Mouse (Mus musculus) ES-E14 (cell line): ENCODE results near the gene Armc12. TPM values are rescaled to one million over a fixed set of nuclear protein-coding genes. Genes with fewer than 3 reads are reported as not detected.

Experiments used
- DNase-seq: peaks from one replicate; pipeline ENCODE4 v3.0.0-alpha.2; 2013; ENCODE audit warnings: low read depth, low spot score
- H3K27ac ChIP-seq: 2 replicates; pipeline ENCODE4 v1.5.1; 2012; ENCODE audit warnings: low read depth, mild to moderate bottlenecking, low read length, moderate library complexity, mixed read lengths; ENCODE audit not compliant: poor library complexity, insufficient read depth, severe bottlenecking
- H3K36me3 ChIP-seq: 2 replicates; pipeline ENCODE4 v1.6.1; 2012; ENCODE audit warnings: mild to moderate bottlenecking, low read length, moderate library complexity, mixed read lengths; ENCODE audit not compliant: control insufficient read depth, poor library complexity, insufficient read depth, severe bottlenecking
- H3K4me1 ChIP-seq, 2 experiments: fragments of 150-350 bp in 1 of 2; sonication (generic) in 1 of 2; 2 replicates each; pipeline ENCODE4 v1.6.1; 2012; ENCODE audit warnings: low read length in 2 of 2, mild to moderate bottlenecking in 1 of 2, mixed read lengths in 1 of 2; ENCODE audit not compliant: control insufficient read depth in 2 of 2, insufficient read depth in 2 of 2, poor library complexity in 1 of 2
- H3K4me3 ChIP-seq, 2 experiments: fragments of 150-350 bp in 1 of 2; sonication (generic) in 1 of 2; 2 replicates each; pipeline ENCODE4 v1.5.1; 2012; ENCODE audit warnings: low read length in 2 of 2, low read depth in 1 of 2, mild to moderate bottlenecking in 1 of 2, mixed read lengths in 1 of 2; ENCODE audit not compliant: insufficient read depth in 1 of 2, poor library complexity in 1 of 2, severe bottlenecking in 1 of 2
- H3K9ac ChIP-seq: 2 replicates; pipeline ENCODE4 v1.6.1; 2012; ENCODE audit warnings: low read depth, mild to moderate bottlenecking, low read length, mixed read lengths; ENCODE audit not compliant: poor library complexity, insufficient read depth, severe bottlenecking
- H3K9me3 ChIP-seq: fragments of 150-350 bp; sonication (generic); 2 replicates; pipeline ENCODE4 v1.6.1; 2012; ENCODE audit warnings: low read depth, mild to moderate bottlenecking, low read length; ENCODE audit not compliant: control insufficient read depth, insufficient read depth
- CHD2 ChIP-seq: IDR thresholded peaks from 2 replicates; pipeline ENCODE4 v1.6.1; 2014; ENCODE audit warnings: mild to moderate bottlenecking, low read depth, low read length, inconsistent platforms
- HCFC1 ChIP-seq: IDR thresholded peaks from 2 replicates; pipeline ENCODE4 v1.6.1; 2012; ENCODE audit warnings: low read length, inconsistent platforms, borderline replicate concordance; ENCODE audit not compliant: insufficient read depth
- MAFK ChIP-seq: IDR thresholded peaks from 2 replicates; pipeline ENCODE4 v1.6.1; 2014; ENCODE audit warnings: mild to moderate bottlenecking, low read depth, low read length, inconsistent platforms; ENCODE audit not compliant: insufficient read depth
- ZC3H11A ChIP-seq: IDR thresholded peaks from 2 replicates; pipeline ENCODE4 v1.6.1; 2012; ENCODE audit warnings: low read depth, mild to moderate bottlenecking, inconsistent platforms, low read length, borderline replicate concordance
- ZNF384 ChIP-seq: IDR thresholded peaks from 2 replicates; pipeline ENCODE4 v1.6.1; 2012; ENCODE audit warnings: low read depth, low read length, inconsistent platforms
- in situ Hi-C, 2 experiments: fragments of 600-800 bp; cut with MboI; formaldehyde crosslinking; loops; one replicate each; pipeline ENCODE4 v1.15.1; 2025; ENCODE audit warnings: low sequenced_read_pairs in 2 of 2, inconsistent platforms in 1 of 2; ENCODE audit not compliant: unreplicated experiment in 2 of 2
- total RNA-seq: library from RNA; depleted of rRNA; stranded (reverse); fragments of 300-350 nt; gene quantifications from 2 replicates; pipeline ENCODE4 v1.2.3, GENCODE M21; 2012

The Armc12 gene
- total RNA-seq, 1 experiment = not detected

- Histone ChIP-seq H3K36me3 (no peaks in the 10 kb centered on the region), H3K4me1 (peaks cover 0 to 20% of the 10 kb centered on the region in 2 experiments; a peak in 2 of 4 replicates), H3K27ac (no peak overlapping the region), H3K9ac (no peak overlapping the region), H3K4me3 (no peak overlapping the region), H3K9me3 (no peaks in the 10 kb centered on the region)
- in situ Hi-C loops = no loop called here
- TF ChIP-seq HCFC1 (no peak), ZC3H11A (no peak), CHD2 (no peak), ZNF384 (no peak), MAFK (no peak)
- no peak for DNase-seq
Measured at GRCm38 (mm10) chr17:28521071-28521726, 9.4 kb upstream of the Armc12 start.

GRCm38 (mm10) chr17:28521920-28522319 is 8.7 kb upstream of the Armc12 start:
- peak overlapping the region in 1 of 2 experiments; percentile 71; a peak in 1 of 4 replicates for H3K4me3 ChIP-seq
- in situ Hi-C loops = no loop called here
- H3K27ac ChIP-seq = no peak overlapping the region
- TF ChIP-seq ZNF384 (no peak), MAFK (no peak), HCFC1 (no peak), ZC3H11A (no peak), CHD2 (no peak)
- no peaks in the 10 kb centered on the region for H3K9me3 ChIP-seq
- H3K4me1 ChIP-seq = peaks cover 0 to 18% of the 10 kb centered on the region in 2 experiments; a peak in 2 of 4 replicates
- no peak for DNase-seq
- H3K9ac ChIP-seq = peak overlapping the region; percentile 28; the same call in 1 of the 2 replicates
- H3K36me3 ChIP-seq = no peaks in the 10 kb centered on the region

GRCm38 (mm10) chr17:28522623-28523354 is 7.8 kb upstream of the Armc12 start:
- H3K36me3 ChIP-seq = no peaks in the 10 kb centered on the region
- peak; percentile 90 for TF ChIP-seq CHD2
- TF ChIP-seq HCFC1 = no peak
- peak overlapping the region; percentile 83 for H3K27ac ChIP-seq
- in situ Hi-C loops = no loop called here
- H3K4me1 ChIP-seq = peaks cover 0 to 15% of the 10 kb centered on the region in 2 experiments; a peak in 2 of 4 replicates
- H3K9ac ChIP-seq = peak overlapping the region; percentile 91
- no peaks in the 10 kb centered on the region for H3K9me3 ChIP-seq
- peak; percentile 80 for DNase-seq
- H3K4me3 ChIP-seq = peak overlapping the region; percentile 71 to 81

GRCm38 (mm10) chr17:28523355-28524008 is 7.1 kb upstream of the Armc12 start:
- no peak for DNase-seq
- Histone ChIP-seq H3K36me3 (no peaks in the 10 kb centered on the region), H3K27ac (peak overlapping the region; percentile 67), H3K4me3 (peak overlapping the region; percentile 71 to 81), H3K4me1 (peaks cover 0 to 15% of the 10 kb centered on the region in 2 experiments; a peak in 2 of 4 replicates), H3K9ac (peak overlapping the region; percentile 91), H3K9me3 (no peaks in the 10 kb centered on the region)
- in situ Hi-C loops = no loop called here
- TF ChIP-seq MAFK = no peak
